Mouse (Mus musculus): Measurements from ENCODE around the gene Slit3. TPM values are rescaled to one million over a fixed set of nuclear protein-coding genes. Genes with fewer than 3 reads are reported as not detected.

Slit3 gene
- polyA plus RNA-seq, 2 experiments = 32.9 to 33.0 TPM

GRCm38 (mm10) chr11:35278128-35278769, 157.2 kb downstream of the Slit3 start:
- Histone ChIP-seq H3K36me3 (ENCODE audit: control insufficient read depth, insufficient read depth, low read length) (no peaks in the 10 kb centered on the region), H3K27ac (replicated peaks; ENCODE audit: low read depth, low read length) (no peak overlapping the region), H3K9me3 (ENCODE audit: control insufficient read depth, low read length) (no peaks in the 10 kb centered on the region), H3K9ac (ENCODE audit: low read depth, low read length, severe bottlenecking) (no peak overlapping the region), H3K4me2 (replicated peaks; ENCODE audit: low read depth, low read length, severe bottlenecking) (no peak overlapping the region), H3K4me1 (ENCODE audit: control insufficient read depth, insufficient read depth, low read length) (peaks cover 38% of the 10 kb centered on the region), H3K27me3 (ENCODE audit: control insufficient read depth, insufficient read depth, low read length) (no peaks in the 10 kb centered on the region), H3K4me3 (replicated peaks; ENCODE audit: low read length) (no peak overlapping the region)
- 44% methylated on average over 16 of the region's 16 CpGs for whole genome bisulfite sequencing
- TF ChIP-seq POLR2A (IDR thresholded peaks at IDR 0.05; ENCODE audit: borderline replicate concordance, extremely low read depth, insufficient read depth, insufficient read length) = no peak
- ATAC-seq (ENCODE audit: low FRiP score, low read depth) = no peak
- DNase-seq (ENCODE audit: low spot score) = no peak

GRCm38 (mm10) chr11:35280826-35281225, 159.8 kb downstream of the Slit3 start:
- 77% methylated on average over 6 of the region's 6 CpGs for WGBS
- no peak for ATAC-seq (ENCODE audit: low FRiP score, low read depth)
- TF ChIP-seq POLR2A (IDR thresholded peaks at IDR 0.05; ENCODE audit: borderline replicate concordance, extremely low read depth, insufficient read depth, insufficient read length) = no peak

GRCm38 (mm10) chr11:35282001-35282632, 161.1 kb downstream of the Slit3 start:
- Histone ChIP-seq H3K4me1 (ENCODE audit: control insufficient read depth, insufficient read depth, low read length) (peaks cover 27% of the 10 kb centered on the region), H3K4me3 (replicated peaks; ENCODE audit: low read length) (no peak overlapping the region), H3K4me2 (replicated peaks; ENCODE audit: low read depth, low read length, severe bottlenecking) (no peak overlapping the region), H3K9me3 (ENCODE audit: control insufficient read depth, low read length) (no peaks in the 10 kb centered on the region), H3K36me3 (ENCODE audit: control insufficient read depth, insufficient read depth, low read length) (no peaks in the 10 kb centered on the region), H3K27ac (replicated peaks; ENCODE audit: low read depth, low read length) (no peak overlapping the region), H3K27me3 (ENCODE audit: control insufficient read depth, insufficient read depth, low read length) (no peaks in the 10 kb centered on the region), H3K9ac (ENCODE audit: low read depth, low read length, severe bottlenecking) (no peak overlapping the region)
- WGBS = 54% methylated on average over 5 of the region's 5 CpGs
- TF ChIP-seq POLR2A (IDR thresholded peaks at IDR 0.05; ENCODE audit: borderline replicate concordance, extremely low read depth, insufficient read depth, insufficient read length) = no peak
- no peak for ATAC-seq (ENCODE audit: low FRiP score, low read depth)
- no peak for DNase-seq (ENCODE audit: low spot score)

More at GRCm38 (mm10) chr11:35280826-35281225, 159.8 kb downstream of the Slit3 start:
- no peak overlapping the region for H3K27ac ChIP-seq (replicated peaks; ENCODE audit: low read depth, low read length)
- no peaks in the 10 kb centered on the region for H3K36me3 ChIP-seq (ENCODE audit: control insufficient read depth, insufficient read depth, low read length)
- H3K4me1 ChIP-seq (ENCODE audit: control insufficient read depth, insufficient read depth, low read length) = peaks cover 33% of the 10 kb centered on the region
- no peak overlapping the region for H3K4me3 ChIP-seq (replicated peaks; ENCODE audit: low read length)
- H3K27me3 ChIP-seq (ENCODE audit: control insufficient read depth, insufficient read depth, low read length) = no peaks in the 10 kb centered on the region
- no peak for DNase-seq (ENCODE audit: low spot score)
- no peaks in the 10 kb centered on the region for H3K9me3 ChIP-seq (ENCODE audit: control insufficient read depth, low read length)
- no peak overlapping the region for H3K4me2 ChIP-seq (replicated peaks; ENCODE audit: low read depth, low read length, severe bottlenecking)
- no peak overlapping the region for H3K9ac ChIP-seq (ENCODE audit: low read depth, low read length, severe bottlenecking)

- H3K27ac ChIP-seq (replicated peaks; ENCODE audit: low read depth, low read length) = peak overlapping the region; percentile 45; the same call in 1 of the 2 replicates
- no peak for TF ChIP-seq POLR2A (IDR thresholded peaks at IDR 0.05; ENCODE audit: borderline replicate concordance, extremely low read depth, insufficient read depth, insufficient read length)
- no peaks in the 10 kb centered on the region for H3K36me3 ChIP-seq (ENCODE audit: control insufficient read depth, insufficient read depth, low read length)
- H3K9ac ChIP-seq (ENCODE audit: low read depth, low read length, severe bottlenecking) = no peak overlapping the region
- no peaks in the 10 kb centered on the region for H3K27me3 ChIP-seq (ENCODE audit: control insufficient read depth, insufficient read depth, low read length)
- no peaks in the 10 kb centered on the region for H3K9me3 ChIP-seq (ENCODE audit: control insufficient read depth, low read length)
- WGBS = 11% methylated on average over 12 of the region's 12 CpGs
- ATAC-seq (ENCODE audit: low FRiP score, low read depth) = peak; percentile 78
- peaks cover 25% of the 10 kb centered on the region for H3K4me1 ChIP-seq (ENCODE audit: control insufficient read depth, insufficient read depth, low read length)
- DNase-seq (ENCODE audit: low spot score) = peak; percentile 61
- H3K4me2 ChIP-seq (replicated peaks; ENCODE audit: low read depth, low read length, severe bottlenecking) = peak overlapping the region; percentile 18
- H3K4me3 ChIP-seq (replicated peaks; ENCODE audit: low read length) = no peak overlapping the region
Measured at GRCm38 (mm10) chr11:35282825-35283571, 162.0 kb downstream of the Slit3 start.

GRCm38 (mm10) chr11:35283767-35284166, 162.7 kb downstream of the Slit3 start:
- H3K36me3 ChIP-seq (ENCODE audit: control insufficient read depth, insufficient read depth, low read length) = no peaks in the 10 kb centered on the region
- ATAC-seq (ENCODE audit: low FRiP score, low read depth) (no peak), DNase-seq (ENCODE audit: low spot score) (no peak)
- WGBS = 95% methylated on average over 3 of the region's 3 CpGs
- H3K9me3 ChIP-seq (ENCODE audit: control insufficient read depth, low read length) = no peaks in the 10 kb centered on the region
- no peak overlapping the region for H3K4me3 ChIP-seq (replicated peaks; ENCODE audit: low read length)
- no peak for TF ChIP-seq POLR2A (IDR thresholded peaks at IDR 0.05; ENCODE audit: borderline replicate concordance, extremely low read depth, insufficient read depth, insufficient read length)
- no peak overlapping the region for H3K4me2 ChIP-seq (replicated peaks; ENCODE audit: low read depth, low read length, severe bottlenecking)
- peaks cover 25% of the 10 kb centered on the region for H3K4me1 ChIP-seq (ENCODE audit: control insufficient read depth, insufficient read depth, low read length)
- H3K27ac ChIP-seq (replicated peaks; ENCODE audit: low read depth, low read length) = no peak overlapping the region
- no peaks in the 10 kb centered on the region for H3K27me3 ChIP-seq (ENCODE audit: control insufficient read depth, insufficient read depth, low read length)
- H3K9ac ChIP-seq (ENCODE audit: low read depth, low read length, severe bottlenecking) = no peak overlapping the region

Data from limb, embryonic 14.5 days (tissue).